Mouse (Mus musculus) MEL (cell line): ENCODE measurements around the gene Pnma3.

Source experiments
- CHD1 ChIP-seq: IDR thresholded peaks from 2 replicates; pipeline ENCODE4 v1.6.1; 2012; ENCODE audit warnings: low read depth, mild to moderate bottlenecking, inconsistent platforms, low read length, improper control_type of control experiment
- GATA1 ChIP-seq: IDR thresholded peaks from 2 replicates; pipeline ENCODE4 v1.6.1; 2011; ENCODE audit warnings: low read depth, low read length, improper control_type of control experiment
- ZC3H11A ChIP-seq: IDR thresholded peaks from 2 replicates; pipeline ENCODE4 v1.6.1; 2012; ENCODE audit warnings: low read depth, mild to moderate bottlenecking, inconsistent platforms, low read length, improper control_type of control experiment

DNA sequence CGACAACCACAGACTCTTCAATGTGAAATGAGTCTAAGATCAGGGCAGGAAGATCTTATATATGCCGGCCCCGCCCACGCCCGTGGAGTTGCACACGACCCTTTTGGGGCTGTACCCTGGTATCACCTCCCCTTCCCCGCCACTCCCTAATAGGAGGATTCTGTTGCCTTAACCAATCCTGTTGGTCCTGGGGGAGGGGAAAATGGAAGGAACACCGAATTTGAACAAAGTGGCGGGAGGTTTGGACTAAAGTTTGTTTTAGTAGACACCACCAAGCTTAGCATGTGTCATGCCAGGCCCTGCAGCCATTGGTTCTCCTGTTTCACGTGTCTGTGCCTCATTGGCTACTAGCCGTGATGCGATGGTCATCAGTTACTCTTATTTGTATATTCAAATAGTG lies 24.9 kb upstream of the Pnma3 start:
- TF ChIP-seq CHD1 (no peak), ZC3H11A (no peak), GATA1 (no peak)
